Mouse (Mus musculus): ENCODE data around the gene Kcnh2.

DNA sequence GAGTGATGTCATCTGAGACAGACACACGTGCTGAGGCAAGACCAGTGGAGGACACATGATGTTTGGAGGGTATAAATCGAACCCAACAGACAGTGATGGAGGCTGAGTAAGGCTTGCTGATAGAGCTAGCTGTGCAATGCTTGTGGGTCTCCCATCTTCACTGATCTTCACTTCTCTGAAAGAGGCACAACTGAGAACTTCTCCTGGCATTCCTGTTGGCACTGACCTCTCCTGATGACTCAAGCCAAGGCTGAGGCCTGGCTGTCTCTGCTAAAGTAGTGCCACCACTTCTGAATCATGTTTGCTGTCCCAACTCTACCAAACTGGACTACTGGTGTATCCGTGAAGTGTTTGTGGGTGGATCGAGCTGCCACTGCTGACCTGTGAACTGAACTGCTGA lies 71.9 kb downstream of the Kcnh2 start:
- TF ChIP-seq CTCF (IDR thresholded peaks at IDR 0.05; ENCODE audit: extremely low read depth, insufficient read depth, insufficient read length, insufficient replicate concordance) (no peak), POLR2A (IDR thresholded peaks at IDR 0.05; ENCODE audit: low read depth, low read length) (no peak)

Data from spleen, adult 2 months (tissue).